Mouse (Mus musculus) embryonic facial prominence, embryonic 10.5 days (tissue): ENCODE measurements around the gene Asl. TPM values are rescaled to one million over a fixed set of nuclear protein-coding genes. Genes with fewer than 3 reads are reported as not detected.

Source experiments
- DNase-seq: peaks from one replicate; pipeline ENCODE4 v3.0.0-alpha.2; 2017; ENCODE audit warnings: low spot score
- H3K27ac ChIP-seq: fragments of 300-500 bp; sonication (generic); replicated peaks from 2 replicates; pipeline ENCODE4 v1.5.1; 2016; ENCODE audit warnings: mild to moderate bottlenecking
- H3K27me3 ChIP-seq: fragments of 300-500 bp; sonication (generic); replicated peaks from 2 replicates; pipeline ENCODE4 v1.6.1; 2016; ENCODE audit warnings: low read depth, mild to moderate bottlenecking; ENCODE audit not compliant: poor library complexity, severe bottlenecking
- H3K36me3 ChIP-seq: fragments of 300-500 bp; sonication (generic); replicated peaks from 2 replicates; pipeline ENCODE4 v1.6.1; 2016; ENCODE audit warnings: mild to moderate bottlenecking, moderate library complexity
- H3K4me1 ChIP-seq: fragments of 300-500 bp; sonication (generic); 2 replicates; pipeline ENCODE4 v1.6.1; 2016
- H3K4me3 ChIP-seq: fragments of 300-500 bp; sonication (generic); 2 replicates; pipeline ENCODE4 v1.5.1; 2016; ENCODE audit warnings: mild to moderate bottlenecking, moderate library complexity
- H3K9me3 ChIP-seq: fragments of 300-500 bp; sonication (generic); 2 replicates; pipeline ENCODE4 v1.6.1; 2016; ENCODE audit warnings: mild to moderate bottlenecking
- WGBS: fragments of 180-500 bp; shearing (Covaris S2); methylation state at CpG from one replicate; pipeline ENCODE4 v1.1.7; 2016; 5-methylcytosine and 5-hydroxymethylcytosine counted together
- polyA plus RNA-seq: library from polyadenylated mRNA; unstranded; fragments of >200 nt; fragmentation: Nextera tagmentation; extraction: Ambion mirVana; gene quantifications from 2 replicates; pipeline ENCODE4 v1.2.1, GENCODE M21; 2016

Gene Asl
- polyA plus RNA-seq, 1 experiment from 2014 or later, result 34.8 TPM

GRCm38 (mm10) chr5:129997700-129998099 is 31.3 kb downstream of the Asl start:
- WGBS, result 74% methylated on average over 19 of the region's 19 CpGs
- Histone ChIP-seq H3K4me3 (no peak overlapping the region), H3K27ac (no peak overlapping the region), H3K4me1 (peaks cover 17% of the 10 kb centered on the region), H3K27me3 (no peaks in the 10 kb centered on the region), H3K9me3 (no peaks in the 10 kb centered on the region), H3K36me3 (peaks cover 46% of the 10 kb centered on the region)
- no peak for DNase-seq

- 87% methylated on average over 7 of the region's 7 CpGs for WGBS
- H3K27ac ChIP-seq, result no peak overlapping the region
- H3K9me3 ChIP-seq, result no peaks in the 10 kb centered on the region
- H3K4me3 ChIP-seq, result no peak overlapping the region
- DNase-seq, result no peak
- H3K36me3 ChIP-seq, result peaks cover 50% of the 10 kb centered on the region
- no peaks in the 10 kb centered on the region for H3K27me3 ChIP-seq
- H3K4me1 ChIP-seq, result no peaks in the 10 kb centered on the region
Measured at GRCm38 (mm10) chr5:129994989-129995388, 34.1 kb downstream of the Asl start.

GRCm38 (mm10) chr5:129993374-129993773 is 35.7 kb downstream of the Asl start:
- no peaks in the 10 kb centered on the region for H3K9me3 ChIP-seq
- H3K4me1 ChIP-seq, result no peaks in the 10 kb centered on the region
- WGBS, result 93% methylated on average over 14 of the region's 14 CpGs
- DNase-seq, result no peak
- H3K27me3 ChIP-seq, result no peaks in the 10 kb centered on the region
- H3K27ac ChIP-seq, result no peak overlapping the region
- H3K36me3 ChIP-seq, result peaks cover 62% of the 10 kb centered on the region
- no peak overlapping the region for H3K4me3 ChIP-seq

- peaks cover 64% of the 10 kb centered on the region for H3K36me3 ChIP-seq
- no peaks in the 10 kb centered on the region for H3K4me1 ChIP-seq
- no peaks in the 10 kb centered on the region for H3K9me3 ChIP-seq
- H3K27ac ChIP-seq, result no peak overlapping the region
- no peak overlapping the region for H3K4me3 ChIP-seq
- WGBS, result 94% methylated on average over 5 of the region's 5 CpGs
- no peaks in the 10 kb centered on the region for H3K27me3 ChIP-seq
- no peak for DNase-seq
Measured at GRCm38 (mm10) chr5:129991898-129992297, 37.1 kb downstream of the Asl start.

GRCm38 (mm10) chr5:129989376-129989775 is 39.7 kb downstream of the Asl start:
- WGBS, result 90% methylated on average over 13 of the region's 13 CpGs
- no peaks in the 10 kb centered on the region for H3K27me3 ChIP-seq
- H3K9me3 ChIP-seq, result no peaks in the 10 kb centered on the region
- DNase-seq, result no peak
- H3K27ac ChIP-seq, result no peak overlapping the region
- no peaks in the 10 kb centered on the region for H3K4me1 ChIP-seq
- H3K36me3 ChIP-seq, result peaks cover 63% of the 10 kb centered on the region
- H3K4me3 ChIP-seq, result no peak overlapping the region

- Histone ChIP-seq H3K4me3 (no peak overlapping the region), H3K27ac (no peak overlapping the region), H3K9me3 (no peaks in the 10 kb centered on the region), H3K27me3 (no peaks in the 10 kb centered on the region), H3K36me3 (peaks cover 44% of the 10 kb centered on the region), H3K4me1 (no peaks in the 10 kb centered on the region)
- no peak for DNase-seq
- WGBS, result 77% methylated on average over 3 of the region's 3 CpGs
Measured at GRCm38 (mm10) chr5:129980216-129980615, 48.8 kb downstream of the Asl start.

- WGBS, result 93% methylated on average over 5 of the region's 5 CpGs
- DNase-seq, result no peak
- H3K9me3 ChIP-seq, result no peaks in the 10 kb centered on the region
- no peaks in the 10 kb centered on the region for H3K4me1 ChIP-seq
- no peak overlapping the region for H3K4me3 ChIP-seq
- peaks cover 39% of the 10 kb centered on the region for H3K36me3 ChIP-seq
- no peak overlapping the region for H3K27ac ChIP-seq
- H3K27me3 ChIP-seq, result no peaks in the 10 kb centered on the region
Measured at GRCm38 (mm10) chr5:129978608-129979007, 50.4 kb downstream of the Asl start.

GRCm38 (mm10) chr5:129977768-129978167 is 51.3 kb downstream of the Asl start:
- WGBS, result 90% methylated on average over 4 of the region's 4 CpGs
- no peak for DNase-seq
- no peaks in the 10 kb centered on the region for H3K9me3 ChIP-seq
- no peaks in the 10 kb centered on the region for H3K4me1 ChIP-seq
- no peak overlapping the region for H3K27ac ChIP-seq
- H3K36me3 ChIP-seq, result peaks cover 37% of the 10 kb centered on the region
- no peaks in the 10 kb centered on the region for H3K27me3 ChIP-seq
- H3K4me3 ChIP-seq, result no peak overlapping the region

- Histone ChIP-seq H3K36me3 (peaks cover 40% of the 10 kb centered on the region), H3K4me3 (no peak overlapping the region), H3K4me1 (no peaks in the 10 kb centered on the region), H3K27ac (no peak overlapping the region), H3K27me3 (no peaks in the 10 kb centered on the region), H3K9me3 (no peaks in the 10 kb centered on the region)
- no peak for DNase-seq
- 93% methylated on average over 4 of the region's 4 CpGs for WGBS
Measured at GRCm38 (mm10) chr5:129974866-129975311, 54.2 kb downstream of the Asl start.

GRCm38 (mm10) chr5:129974354-129974753 is 54.7 kb downstream of the Asl start:
- DNase-seq, result no peak
- no peaks in the 10 kb centered on the region for H3K27me3 ChIP-seq
- H3K4me1 ChIP-seq, result no peaks in the 10 kb centered on the region
- 91% methylated on average over 4 of the region's 4 CpGs for WGBS
- no peaks in the 10 kb centered on the region for H3K9me3 ChIP-seq
- no peak overlapping the region for H3K4me3 ChIP-seq
- no peak overlapping the region for H3K27ac ChIP-seq
- peaks cover 40% of the 10 kb centered on the region for H3K36me3 ChIP-seq

GRCm38 (mm10) chr5:129971491-129971890 is 57.6 kb downstream of the Asl start:
- H3K4me1 ChIP-seq, result no peaks in the 10 kb centered on the region
- H3K36me3 ChIP-seq, result peaks cover 34% of the 10 kb centered on the region
- 89% methylated on average over 4 of the region's 4 CpGs for WGBS
- no peaks in the 10 kb centered on the region for H3K27me3 ChIP-seq
- DNase-seq, result no peak
- H3K9me3 ChIP-seq, result no peaks in the 10 kb centered on the region
- no peak overlapping the region for H3K27ac ChIP-seq
- H3K4me3 ChIP-seq, result no peak overlapping the region

- Histone ChIP-seq H3K9me3 (no peaks in the 10 kb centered on the region), H3K27me3 (no peaks in the 10 kb centered on the region), H3K4me1 (no peaks in the 10 kb centered on the region), H3K36me3 (peaks cover 20% of the 10 kb centered on the region), H3K4me3 (no peak overlapping the region), H3K27ac (no peak overlapping the region)
- WGBS, result 88% methylated on average over 7 of the region's 7 CpGs
- DNase-seq, result no peak
Measured at GRCm38 (mm10) chr5:129968417-129968816, 60.6 kb downstream of the Asl start.

- Histone ChIP-seq H3K27ac (no peak overlapping the region), H3K9me3 (no peaks in the 10 kb centered on the region), H3K27me3 (no peaks in the 10 kb centered on the region), H3K4me1 (no peaks in the 10 kb centered on the region), H3K36me3 (peaks cover 4% of the 10 kb centered on the region), H3K4me3 (no peak overlapping the region)
- WGBS, result 78% methylated on average over 3 of the region's 3 CpGs
- DNase-seq, result no peak
Measured at GRCm38 (mm10) chr5:129966448-129966847, 62.6 kb downstream of the Asl start.

GRCm38 (mm10) chr5:129963224-129963623 is 65.8 kb downstream of the Asl start:
- 80% methylated on average over 4 of the region's 4 CpGs for WGBS
- no peaks in the 10 kb centered on the region for H3K27me3 ChIP-seq
- peaks cover 24% of the 10 kb centered on the region for H3K36me3 ChIP-seq
- H3K4me1 ChIP-seq, result no peaks in the 10 kb centered on the region
- H3K4me3 ChIP-seq, result no peak overlapping the region
- peaks cover 3% of the 10 kb centered on the region; the same call in 1 of the 2 replicates for H3K9me3 ChIP-seq
- DNase-seq, result no peak
- H3K27ac ChIP-seq, result no peak overlapping the region
